Mouse (Mus musculus) ES-CJ7 (cell line): ENCODE results near the gene Cyp2b10.

ENCODE experiments used
- DNase-seq: peaks from one replicate; pipeline ENCODE4 v3.0.0; 2011; ENCODE audit warnings: low read depth, low spot score

The Cyp2b10 gene

DNA sequence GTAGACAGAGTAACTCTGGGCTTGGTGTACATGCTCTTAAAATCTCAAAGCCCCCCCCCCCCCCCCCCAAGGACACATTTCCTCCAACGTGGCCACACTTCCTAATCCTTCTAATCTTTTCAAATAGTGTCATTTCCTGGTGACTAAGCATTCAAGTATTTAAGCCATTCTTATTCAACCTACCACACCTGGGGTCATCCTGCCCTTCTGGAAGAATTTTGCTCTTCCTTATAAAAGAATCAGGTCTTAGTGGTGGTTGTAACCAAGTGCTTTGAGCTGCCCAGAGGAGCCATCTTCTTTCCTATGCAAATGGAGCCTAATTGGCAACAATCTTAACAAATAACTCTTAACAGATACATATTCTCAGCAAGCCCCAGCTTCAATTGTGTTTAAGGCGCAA lies 12.6 kb downstream of the Cyp2b10 start:
- peak; percentile 66 for DNase-seq

DNA sequence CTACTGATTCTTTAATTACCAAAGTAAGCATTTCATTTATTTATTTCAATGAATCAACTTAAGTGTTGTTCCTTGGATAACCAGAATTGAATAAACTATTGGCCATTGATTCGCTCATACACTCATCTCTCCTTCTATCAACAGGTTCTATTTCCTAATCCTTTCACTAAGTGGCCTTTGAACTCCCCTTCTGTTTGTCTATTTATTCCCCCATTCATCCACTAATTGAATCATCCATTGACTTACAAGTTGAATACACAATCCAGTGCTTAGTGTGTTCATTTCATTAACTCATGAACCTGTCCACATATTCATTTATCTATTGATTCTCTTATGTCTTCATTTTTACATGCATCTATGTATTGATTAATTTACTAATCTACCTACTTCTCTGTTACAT lies 18.7 kb downstream of the Cyp2b10 start:
- DNase-seq, result no peak

DNA sequence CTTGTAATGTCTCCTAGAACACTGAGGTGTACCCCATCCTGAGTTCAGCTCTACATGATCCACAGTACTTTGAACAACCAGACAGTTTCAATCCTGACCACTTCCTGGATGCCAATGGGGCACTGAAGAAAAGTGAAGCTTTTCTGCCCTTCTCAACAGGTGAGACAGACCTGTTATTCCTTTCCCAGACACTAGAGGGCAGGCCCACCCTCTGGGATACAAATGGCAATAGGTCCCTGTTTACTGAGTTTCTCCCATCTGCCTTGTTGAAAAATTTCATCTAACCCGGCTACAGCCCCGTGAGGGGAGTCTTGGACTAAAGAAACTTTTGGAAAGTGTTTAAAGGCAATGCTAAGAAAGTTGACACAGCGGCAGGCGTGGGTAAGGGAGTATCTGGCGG lies 19.9 kb downstream of the Cyp2b10 start:
- DNase-seq, result peak; percentile 18

DNA sequence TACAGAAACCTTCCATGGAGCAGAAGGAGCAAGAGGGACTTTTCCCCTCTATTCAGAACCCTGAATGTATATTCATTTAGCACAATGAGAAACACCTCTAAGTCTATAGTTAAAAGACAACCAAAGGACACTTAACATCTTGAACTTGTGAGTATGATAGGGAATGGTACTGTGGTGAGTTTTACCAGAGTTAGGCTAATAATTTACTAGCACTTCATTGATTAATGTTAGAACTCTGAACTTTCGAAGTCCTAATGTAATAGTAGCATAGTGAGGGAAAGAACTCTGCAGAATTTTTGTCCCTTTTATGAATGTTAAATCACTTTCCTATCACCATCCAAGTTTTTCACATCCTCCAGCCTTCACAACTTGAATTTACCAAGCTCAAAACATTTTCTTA lies 22.0 kb downstream of the Cyp2b10 start:
- DNase-seq, result no peak

DNA sequence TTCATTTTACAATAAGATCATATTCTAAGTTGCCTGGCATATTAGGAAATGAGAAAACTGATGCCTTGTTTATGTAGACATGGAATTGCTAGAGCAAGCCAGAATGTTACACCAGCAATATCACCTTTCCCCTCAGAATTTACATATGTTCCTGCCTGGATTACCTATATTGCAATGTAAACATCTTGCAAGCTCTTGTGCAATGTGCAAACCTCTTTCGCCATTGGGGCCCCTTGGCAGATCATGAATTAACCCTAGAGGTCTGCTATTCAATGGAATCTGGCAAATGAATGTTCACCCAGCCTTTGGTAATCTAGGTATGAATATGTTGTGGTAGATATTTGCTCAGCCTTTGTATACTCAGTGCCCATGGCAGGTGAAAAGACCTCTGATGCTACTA lies 47.9 kb downstream of the Cyp2b10 start:
- DNase-seq, result no peak
